Mouse (Mus musculus): ENCODE measurements at regions not wholly inside any gene's neighbourhood (a gene's known extent, or its start where the extent isn't known, plus 50 kb on each side); places are given as distances from the start of the nearest gene placed in this dataset.
A peak's percentile ranks its signal among the peaks of the same experiment; 100 is the strongest.

DNA sequence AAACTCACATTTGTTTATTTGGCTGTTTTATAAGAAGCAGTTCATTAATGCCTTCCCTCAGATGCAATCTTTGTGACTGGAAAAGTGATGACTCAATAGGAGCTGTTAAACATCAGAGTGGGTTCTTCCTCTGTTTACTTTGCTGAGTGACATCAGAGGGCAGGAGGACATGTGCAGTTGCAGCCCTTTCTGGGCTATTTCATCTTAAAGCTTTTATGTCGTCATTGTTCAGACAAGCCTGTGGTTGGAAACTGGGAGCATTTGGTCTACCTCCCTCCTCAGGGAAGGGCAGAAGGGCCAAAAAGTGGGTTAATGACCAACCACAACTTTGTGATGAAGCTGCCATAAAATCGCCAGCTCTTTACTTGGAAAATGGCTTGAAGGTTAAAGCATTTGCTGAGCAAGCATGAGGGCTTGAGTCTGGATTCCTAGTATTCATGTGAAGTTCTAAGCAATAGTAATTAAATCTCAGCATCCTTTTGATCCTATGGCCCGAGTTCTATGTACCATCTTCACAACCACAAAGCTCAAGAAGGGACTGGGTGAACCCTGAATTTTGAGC is 103.8 kb upstream of the Igfbp3 start:
- no peak for DNase-seq

DNA sequence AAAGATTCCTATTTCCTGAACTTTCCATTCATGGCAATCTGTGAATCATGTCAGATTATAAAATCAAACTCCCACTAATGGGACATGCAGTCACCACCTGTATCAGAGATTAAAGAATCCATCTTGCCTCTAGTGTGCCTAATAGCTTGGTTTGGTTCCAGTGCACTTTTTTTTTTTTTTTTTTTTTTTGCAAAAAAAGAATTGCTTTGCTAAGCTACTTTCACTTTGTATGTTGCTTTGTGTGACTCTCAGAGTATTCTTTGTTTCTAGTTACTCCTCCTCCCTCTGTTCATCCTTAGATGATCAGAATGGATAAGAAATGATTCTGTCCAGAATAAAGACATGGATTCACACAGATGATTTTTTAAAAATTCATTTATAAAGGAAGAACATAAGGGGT is 82.5 kb upstream of the Igfbp3 start:
- DNase-seq: no peak

GRCm38 (mm10) chr11:7289242-7289938 is 75.7 kb upstream of the Igfbp3 start:
- no peak for DNase-seq

DNA sequence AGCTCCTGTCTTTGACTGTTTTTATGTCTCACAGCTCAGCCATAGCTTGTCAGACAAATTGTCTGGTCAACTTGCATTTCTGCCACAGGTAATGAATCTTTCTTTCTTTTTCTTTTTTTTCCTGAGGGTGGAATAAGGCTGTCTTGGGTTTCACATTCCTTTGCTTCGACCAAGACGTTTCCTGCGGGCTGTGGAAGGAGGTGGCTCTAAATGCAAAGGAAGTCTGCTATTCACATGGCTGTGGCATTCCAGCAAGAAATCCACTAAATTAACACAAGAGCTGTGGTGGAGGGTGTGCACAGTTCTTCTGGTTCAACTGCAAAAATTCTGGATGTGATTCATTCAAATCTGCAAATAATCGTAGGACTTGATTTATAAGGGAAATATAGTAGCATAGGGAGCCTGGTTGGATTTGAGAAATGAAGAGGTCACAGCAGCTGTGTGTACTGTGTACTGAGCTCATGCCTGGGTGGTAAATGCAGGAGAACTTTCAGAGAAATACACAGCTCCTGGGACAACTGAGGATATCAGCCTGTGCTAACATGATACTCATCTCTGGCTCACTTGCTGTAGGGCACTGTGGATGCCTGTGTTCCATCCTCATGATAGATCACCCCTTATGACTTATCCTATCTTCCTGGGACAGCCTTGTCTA is 71.2 kb upstream of the Igfbp3 start:
- DNase-seq: no peak

GRCm38 (mm10) chr11:7282981-7283380 is 69.3 kb upstream of the Igfbp3 start:
- DNase-seq: no peak

DNA sequence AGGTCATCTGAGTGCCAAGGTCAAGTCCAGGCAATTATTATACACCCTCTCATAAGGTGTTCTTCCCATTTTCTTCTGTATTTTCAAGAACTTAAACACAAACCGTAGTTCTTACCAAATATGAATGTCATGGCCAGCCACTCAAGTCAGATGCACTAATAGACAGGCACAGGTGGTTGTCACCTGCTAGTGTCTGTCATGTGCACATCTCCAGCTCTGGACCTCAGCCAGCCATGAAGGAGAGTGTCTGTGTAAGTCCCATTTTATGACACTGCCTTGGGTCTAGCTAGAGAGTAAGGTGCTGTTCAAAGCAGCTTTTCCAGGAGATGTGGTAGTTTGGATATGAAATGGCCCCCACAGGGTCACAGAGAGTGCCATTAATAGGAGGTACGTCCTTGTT is 68.5 kb upstream of the Igfbp3 start:
- DNase-seq: no peak

DNA sequence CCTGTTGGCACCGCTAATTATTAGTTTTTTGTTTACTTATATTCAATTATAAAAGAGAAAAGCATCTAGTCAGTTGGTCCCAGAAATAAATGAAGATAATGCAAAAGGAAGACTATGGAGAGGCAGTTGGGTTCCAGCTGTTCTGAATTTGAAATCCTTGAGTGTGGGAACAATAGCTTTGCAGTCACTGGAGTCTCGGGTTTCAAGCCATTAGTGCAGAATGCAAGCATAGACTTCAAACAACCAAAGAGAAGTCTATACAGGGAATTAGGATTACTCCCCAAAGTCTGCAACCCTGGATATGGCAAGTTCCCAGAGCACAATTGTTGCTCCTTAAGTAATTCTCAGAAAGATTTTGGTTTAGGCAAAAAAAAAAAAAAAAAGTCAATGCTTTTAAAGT is 67.9 kb upstream of the Igfbp3 start:
- no peak for DNase-seq

DNA sequence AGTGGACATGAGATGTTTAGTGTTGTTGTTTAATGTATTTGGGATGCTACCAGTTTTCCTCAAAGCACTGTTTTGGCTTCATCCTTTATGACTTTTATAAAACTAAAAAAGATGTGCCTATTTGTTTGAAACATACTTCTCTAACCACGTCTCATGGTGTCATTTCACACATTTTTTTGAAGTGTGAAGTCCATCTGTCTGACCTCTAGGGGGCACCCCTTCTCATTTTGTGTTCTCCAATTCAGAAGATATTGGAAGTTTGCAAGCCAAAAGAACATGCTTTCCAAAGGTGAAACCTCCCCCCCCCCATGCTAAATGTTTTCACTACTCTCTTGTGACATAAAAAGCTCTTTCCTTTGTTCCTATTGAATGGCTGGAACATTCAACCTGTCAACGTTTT is 66.2 kb upstream of the Igfbp3 start:
- peak; percentile 11 for DNase-seq

DNA sequence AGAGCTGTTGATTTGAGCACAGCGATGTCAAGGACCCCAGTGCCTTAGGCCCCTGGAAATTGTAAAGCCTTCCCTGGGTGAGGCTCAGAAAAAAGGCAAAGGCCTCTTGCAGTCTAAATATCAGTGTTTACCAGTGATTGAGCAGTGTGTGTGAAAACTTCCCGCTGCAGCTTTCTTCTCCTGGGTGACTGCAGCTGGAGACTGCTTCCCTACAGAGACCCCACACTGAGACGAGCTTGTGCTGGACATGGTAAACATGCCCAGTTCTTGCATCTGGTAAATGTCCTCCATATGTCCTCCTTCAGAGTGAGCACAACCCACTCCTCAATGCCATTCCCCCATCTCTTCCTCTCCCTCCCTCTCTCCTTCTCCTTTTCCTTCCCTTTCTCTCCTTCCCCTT is 58.8 kb upstream of the Igfbp3 start:
- no peak for DNase-seq

- peak; percentile 24 for DNase-seq
Measured at GRCm38 (mm10) chr11:7270916-7271315, 57.2 kb upstream of the Igfbp3 start.

- no peak for DNase-seq
Measured at GRCm38 (mm10) chr11:7263971-7264370, 50.2 kb upstream of the Igfbp3 start.

Measured in retina, postnatal 1 day (tissue).